Mouse (Mus musculus): Measurements from ENCODE around the gene Arhgap23.

DNA sequence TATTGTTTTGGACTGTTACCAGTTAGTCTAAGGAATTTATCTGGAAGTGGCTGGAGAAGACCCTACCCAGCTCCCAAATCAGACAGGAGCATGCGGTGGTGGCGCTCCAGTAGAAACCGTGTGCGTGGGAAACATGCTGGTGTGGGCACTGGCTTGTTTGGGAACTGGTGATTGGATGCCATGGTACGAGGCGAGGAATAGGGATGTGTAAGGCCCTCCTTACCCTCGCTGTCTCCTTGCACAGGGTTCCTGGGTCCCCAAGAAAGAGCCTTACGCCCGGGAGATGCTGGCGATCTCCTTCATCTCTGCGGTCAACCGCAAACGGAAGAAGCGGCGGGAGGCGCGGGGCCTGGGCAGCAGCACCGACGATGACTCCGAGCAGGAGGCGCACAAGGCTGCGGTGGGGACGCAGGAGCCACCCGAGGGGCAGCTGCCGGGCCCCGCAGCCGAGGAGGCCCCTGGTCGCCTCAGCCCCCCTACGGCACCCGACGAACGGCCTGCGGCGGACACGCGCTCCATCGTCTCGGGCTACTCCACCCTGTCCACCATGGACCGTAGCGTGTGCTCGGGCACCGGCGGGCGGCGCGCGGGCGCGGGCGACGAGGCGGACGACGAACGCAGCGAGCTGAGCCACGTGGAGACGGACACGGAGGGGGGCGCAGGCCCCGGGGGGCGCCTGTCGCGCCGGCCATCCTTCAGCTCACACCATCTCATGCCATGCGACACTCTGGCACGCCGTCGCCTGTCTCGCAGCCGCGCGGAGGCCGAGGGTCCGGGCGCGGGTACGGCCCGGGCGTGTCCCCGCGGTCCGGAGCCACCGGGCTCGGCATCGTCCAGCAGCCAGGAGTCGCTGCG, 84.8 kb downstream of the Arhgap23 start, which contains the start of gene 4933428G20Rik:
- TF ChIP-seq CTCF (IDR thresholded peaks at IDR 0.05; ENCODE audit: low read depth) (no peak), EP300 (optimal IDR thresholded peaks at IDR 0.05) (no peak)

Measured in stomach, postnatal 0 days (tissue).